Mouse (Mus musculus) G1E (cell line): Measurements from ENCODE around the gene Pdia2.

Experiments used
- CTCF ChIP-seq: IDR thresholded peaks from 2 replicates; pipeline ENCODE4 v1.5.1; 2012; ENCODE audit warnings: low read depth, low read length, inconsistent platforms, mixed read lengths
- GATA1 ChIP-seq: IDR thresholded peaks from 2 replicates; pipeline ENCODE4 v1.6.1; 2012; ENCODE audit warnings: borderline replicate concordance, low read length, inconsistent platforms, mixed read lengths
- POLR2AphosphoS5 ChIP-seq: IDR thresholded peaks from 2 replicates; pipeline ENCODE4 v1.6.1; 2012; ENCODE audit warnings: low read depth, low read length, inconsistent platforms; ENCODE audit not compliant: insufficient replicate concordance
- TAL1 ChIP-seq: conservative IDR thresholded peaks from 2 replicates; pipeline ENCODE4 v1.6.1; 2012; ENCODE audit warnings: low read depth, low read length, inconsistent platforms, mixed read lengths

- TF ChIP-seq CTCF (no peak), GATA1 (no peak), POLR2AphosphoS5 (no peak), TAL1 (no peak)
Observed at GRCm38 (mm10) chr17:26240120-26240790, 41.4 kb upstream of the Pdia2 start.
